Mouse (Mus musculus) A20 (cell line): ENCODE measurements at regions not wholly inside any gene's neighbourhood (a gene's known extent, or its start where the extent isn't known, plus 50 kb on each side); places are given as distances from the start of the nearest gene placed in this dataset.

ENCODE experiments used
- DNase-seq: peaks from one replicate; pipeline ENCODE4 v3.0.0-alpha.2; 2011; ENCODE audit warnings: low read depth, low spot score

- DNase-seq = no peak
These were observed 803.5 kb downstream of the Tmem132b start for GRCm38 (mm10) chr5:126335091-126335490.

GRCm38 (mm10) chr5:126335553-126336520 lies 804.3 kb downstream of the Tmem132b start:
- DNase-seq = no peak

GRCm38 (mm10) chr5:126337884-126338283 lies 806.3 kb downstream of the Tmem132b start:
- DNase-seq = no peak

- no peak for DNase-seq
These were observed 812.0 kb downstream of the Tmem132b start for GRCm38 (mm10) chr5:126343570-126343969.

- DNase-seq = no peak
These were observed 819.4 kb downstream of the Tmem132b start for GRCm38 (mm10) chr5:126350936-126351335.

- DNase-seq = no peak
These were observed 837.9 kb downstream of the Tmem132b start for GRCm38 (mm10) chr5:126369436-126369835.

GRCm38 (mm10) chr5:126392306-126392705 lies 849.3 kb upstream of the Tmem132c start:
- no peak for DNase-seq

- no peak for DNase-seq
These were observed 846.3 kb upstream of the Tmem132c start for GRCm38 (mm10) chr5:126395331-126395730.

- peak; percentile 4 for DNase-seq
These were observed 809.9 kb upstream of the Tmem132c start for GRCm38 (mm10) chr5:126431748-126432147.

- no peak for DNase-seq
These were observed 802.9 kb upstream of the Tmem132c start for GRCm38 (mm10) chr5:126438696-126439095.

GRCm38 (mm10) chr5:126440516-126440915 lies 801.1 kb upstream of the Tmem132c start:
- DNase-seq = no peak

GRCm38 (mm10) chr5:126475761-126476160 lies 765.8 kb upstream of the Tmem132c start:
- DNase-seq = no peak

- DNase-seq = no peak
These were observed 719.5 kb upstream of the Tmem132c start for GRCm38 (mm10) chr5:126522076-126522475.

- DNase-seq = no peak
These were observed 715.7 kb upstream of the Tmem132c start for GRCm38 (mm10) chr5:126525863-126526262.

- DNase-seq = no peak
These were observed 710.6 kb upstream of the Tmem132c start for GRCm38 (mm10) chr5:126530806-126531527.

GRCm38 (mm10) chr5:126531528-126531894 lies 710.1 kb upstream of the Tmem132c start:
- DNase-seq = no peak

- DNase-seq = no peak
These were observed 709.6 kb upstream of the Tmem132c start for GRCm38 (mm10) chr5:126531975-126532374.

- DNase-seq = no peak
These were observed 703.5 kb upstream of the Tmem132c start for GRCm38 (mm10) chr5:126538072-126538471.

- DNase-seq = no peak
These were observed 697.2 kb upstream of the Tmem132c start for GRCm38 (mm10) chr5:126544261-126544976.

GRCm38 (mm10) chr5:126547841-126548240 lies 693.8 kb upstream of the Tmem132c start:
- no peak for DNase-seq

GRCm38 (mm10) chr5:126551676-126552075 lies 689.9 kb upstream of the Tmem132c start:
- DNase-seq = no peak

GRCm38 (mm10) chr5:126559011-126559410 lies 682.6 kb upstream of the Tmem132c start:
- no peak for DNase-seq
